In genomic region chr12:14207288-14207687, GRCm38 (mm10) we compare ENCODE assay signal across 35 mouse cellular contexts. TPM values are rescaled to one million over a fixed set of nuclear protein-coding genes. Genes with fewer than 3 reads are reported as not detected.
"Had no signal": no experiment of that assay in that cellular context is flagged by ENCODE, and none has a peak within 500 bp of the region (broad histone marks: within the 10 kb centered on the region; RNA-seq: fewer than 3 reads in every experiment).

No protein-coding gene starts in this region.

- H3K9ac ChIP-seq: limb, embryonic 12.5 days; limb, embryonic 13.5 days; limb, embryonic 15.5 days; liver, embryonic 12.5 days; liver, embryonic 13.5 days; liver, embryonic 14.5 days; liver, embryonic 15.5 days; liver, postnatal 0 days; lung, embryonic 14.5 days; lung, embryonic 15.5 days; midbrain, embryonic 12.5 days; midbrain, embryonic 13.5 days; midbrain, embryonic 15.5 days; neural tube, embryonic 12.5 days had no signal

- H3K4me1 ChIP-seq: limb, embryonic 10.5 days; limb, embryonic 12.5 days; limb, embryonic 13.5 days; limb, embryonic 15.5 days; liver, embryonic 12.5 days; liver, embryonic 13.5 days; liver, embryonic 15.5 days; lung, embryonic 15.5 days; megakaryocyte, embryonic 14.5 days; midbrain, embryonic 10.5 days; midbrain, embryonic 12.5 days; midbrain, embryonic 13.5 days; midbrain, embryonic 15.5 days; neural tube, embryonic 12.5 days had no signal

- H3K9me3 ChIP-seq: limb, embryonic 10.5 days; limb, embryonic 12.5 days; limb, embryonic 13.5 days; limb, embryonic 15.5 days; liver, embryonic 12.5 days; liver, embryonic 13.5 days; liver, embryonic 15.5 days; lung, embryonic 15.5 days; megakaryocyte, embryonic 14.5 days; midbrain, embryonic 10.5 days; midbrain, embryonic 12.5 days; midbrain, embryonic 13.5 days; midbrain, embryonic 15.5 days; neural tube, embryonic 12.5 days had no signal

- H3K36me3 ChIP-seq: limb, embryonic 10.5 days; limb, embryonic 12.5 days; limb, embryonic 13.5 days; limb, embryonic 15.5 days; liver, embryonic 12.5 days; liver, embryonic 13.5 days; liver, embryonic 15.5 days; lung, embryonic 15.5 days; midbrain, embryonic 10.5 days; midbrain, embryonic 12.5 days; midbrain, embryonic 13.5 days; midbrain, embryonic 15.5 days; neural tube, embryonic 12.5 days had no signal

- H3K4me2 ChIP-seq: limb, embryonic 12.5 days; limb, embryonic 13.5 days; limb, embryonic 15.5 days; liver, embryonic 11.5 days; liver, embryonic 12.5 days; liver, embryonic 13.5 days; liver, embryonic 15.5 days; lung, embryonic 14.5 days; lung, embryonic 15.5 days; midbrain, embryonic 11.5 days; midbrain, embryonic 12.5 days; midbrain, embryonic 13.5 days; midbrain, embryonic 15.5 days; neural tube, embryonic 12.5 days had no signal

- H3K4me3 ChIP-seq: limb, embryonic 10.5 days; limb, embryonic 12.5 days; limb, embryonic 13.5 days; limb, embryonic 15.5 days; liver, embryonic 12.5 days; liver, embryonic 13.5 days; liver, embryonic 15.5 days; lung, embryonic 15.5 days; megakaryocyte, embryonic 14.5 days; midbrain, embryonic 10.5 days; midbrain, embryonic 12.5 days; midbrain, embryonic 13.5 days; midbrain, embryonic 15.5 days; myocyte; neural tube, embryonic 12.5 days had no signal

- H3K27me3 ChIP-seq: limb, embryonic 12.5 days; limb, embryonic 13.5 days; limb, embryonic 15.5 days; liver, embryonic 12.5 days; liver, embryonic 13.5 days; liver, embryonic 15.5 days; lung, embryonic 15.5 days; megakaryocyte, embryonic 14.5 days; midbrain, embryonic 12.5 days; midbrain, embryonic 13.5 days; midbrain, embryonic 15.5 days; neural tube, embryonic 12.5 days had no signal

- H3K27ac ChIP-seq: limb, embryonic 10.5 days; limb, embryonic 12.5 days; limb, embryonic 13.5 days; limb, embryonic 15.5 days; liver, embryonic 12.5 days; liver, embryonic 13.5 days; liver, embryonic 14.5 days; liver, embryonic 15.5 days; lung, embryonic 15.5 days; macrophage; midbrain, embryonic 10.5 days; midbrain, embryonic 12.5 days; midbrain, embryonic 13.5 days; midbrain, embryonic 15.5 days; neural tube, embryonic 12.5 days had no signal

- DNase-seq: left cerebral cortex, postnatal 4 days; liver; liver, embryonic 13.5 days; liver, postnatal 0 days; lung, adult 18-20 months; lung, adult 2 months; lung, embryonic 14.5 days; lung, postnatal 10 days; lung, postnatal 14 days; lung, postnatal 36 days; lung, postnatal 4 days; midbrain, embryonic 14.5 days had no signal

- ATAC-seq: liver, embryonic 12.5 days; liver, postnatal 0 days; lung, postnatal 0 days; midbrain, embryonic 13.5 days; midbrain, embryonic 15.5 days; midbrain, embryonic 16.5 days had no signal

RNA-seq across cellular contexts. Expression of gene Fam84a, which starts 55.4 kb away (rescaled TPM):
- total RNA-seq: megakaryocyte progenitor cell, adult 5-6 weeks; megakaryocyte, adult 5-6 weeks; megakaryocyte-erythroid progenitor cell, adult 5-6 weeks had no signal
- polyA plus RNA-seq: macrophage had no signal
